Mouse (Mus musculus) heart, postnatal 0 days (tissue): ENCODE results near the gene Hoxc12.

Source experiments
- CTCF ChIP-seq: IDR thresholded peaks from 2 replicates; pipeline ENCODE4 v1.5.1; 2016; ENCODE audit warnings: antibody characterized with exemption, control low read depth, low read depth
- EP300 ChIP-seq: IDR thresholded peaks from 2 replicates; pipeline ENCODE4 v1.6.1; 2016; ENCODE audit warnings: antibody characterized with exemption, low read depth

- TF ChIP-seq CTCF (no peak), EP300 (no peak)
Observed at GRCm38 (mm10) chr15:102955833-102956640, 19.5 kb downstream of the Hoxc12 start.
